Mouse (Mus musculus) midbrain, embryonic 12.5 days (tissue): ENCODE results near the gene Pdzd8. TPM values are rescaled to one million over a fixed set of nuclear protein-coding genes. Genes with fewer than 3 reads are reported as not detected.

Experiments
- ATAC-seq: fragments of 200-750 bp; cut with Nextera tagmentation; 2 replicates; pipeline ENCODE4 v1.8.0; 2017; ENCODE audit warnings: low read depth, moderate TSS enrichment, moderate library complexity; ENCODE audit not compliant: low FRiP score
- H3K27ac ChIP-seq: fragments of 300-500 bp; sonication (generic); replicated peaks from 2 replicates; pipeline ENCODE4 v1.5.1; 2016; ENCODE audit warnings: mild to moderate bottlenecking
- H3K27me3 ChIP-seq: fragments of 300-500 bp; sonication (generic); 2 replicates; pipeline ENCODE4 v1.6.1; 2016; ENCODE audit warnings: mild to moderate bottlenecking
- H3K36me3 ChIP-seq: fragments of 300-500 bp; sonication (generic); 2 replicates; pipeline ENCODE4 v1.6.1; 2016
- H3K4me1 ChIP-seq: fragments of 300-500 bp; sonication (generic); 2 replicates; pipeline ENCODE4 v1.6.1; 2016
- H3K4me2 ChIP-seq: fragments of 300-500 bp; sonication (generic); replicated peaks from 2 replicates; pipeline ENCODE4 v1.6.1; 2016; ENCODE audit warnings: mild to moderate bottlenecking, moderate library complexity
- H3K4me3 ChIP-seq: fragments of 300-500 bp; sonication (generic); 2 replicates; pipeline ENCODE4 v1.5.1; 2016; ENCODE audit warnings: mild to moderate bottlenecking
- H3K9ac ChIP-seq: fragments of 300-500 bp; sonication (generic); replicated peaks from 2 replicates; pipeline ENCODE4 v1.6.1; 2016; ENCODE audit warnings: mild to moderate bottlenecking, moderate library complexity
- H3K9me3 ChIP-seq: fragments of 300-500 bp; sonication (generic); 2 replicates; pipeline ENCODE4 v1.6.1; 2016; ENCODE audit warnings: mild to moderate bottlenecking
- WGBS: fragments of 180-500 bp; shearing (Covaris S2); methylation state at CpG from one replicate; pipeline ENCODE4 v1.1.7; 2016; 5-methylcytosine and 5-hydroxymethylcytosine counted together
- polyA plus RNA-seq: library from polyadenylated mRNA; unstranded; fragments of >200 nt; fragmentation: Nextera tagmentation; extraction: Ambion mirVana; gene quantifications from 2 replicates; pipeline ENCODE4 v1.2.1, GENCODE M21; 2016

Gene Pdzd8
- 14.5 and 16.9 TPM in 2 replicates for polyA plus RNA-seq

DNA sequence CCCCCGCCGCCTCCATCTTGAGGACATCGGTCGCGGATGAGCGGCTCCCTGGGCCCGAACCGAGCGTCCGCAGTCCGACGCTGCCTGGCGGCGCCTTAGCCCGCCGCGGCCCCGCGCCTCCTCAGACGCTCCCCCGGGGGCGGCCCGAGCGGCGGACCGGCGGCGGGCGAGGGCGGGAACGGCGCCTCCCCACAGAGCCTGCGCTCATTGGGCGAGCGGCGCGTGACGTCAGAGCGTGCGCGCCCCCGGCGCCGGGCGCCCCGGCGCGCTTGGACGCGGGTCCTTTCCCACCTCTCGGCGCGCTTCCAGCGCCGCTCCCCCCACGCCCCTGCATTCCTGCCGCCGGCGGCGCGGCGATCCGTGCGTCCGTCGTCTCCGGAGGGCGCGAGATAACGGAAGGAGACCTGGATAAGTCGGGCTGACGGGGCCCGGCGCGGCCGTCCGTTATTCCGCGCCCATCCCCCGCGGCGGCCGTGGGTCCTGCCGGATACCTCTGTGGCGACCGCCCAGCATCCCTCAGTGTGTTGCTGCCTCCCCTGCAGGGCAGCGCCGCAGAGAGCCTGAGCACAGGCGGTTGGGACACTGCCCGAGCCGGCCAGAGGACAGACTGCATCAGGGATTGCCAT lies at the start of gene Pdzd8:
TSS of gene Pdzd8 (minus strand) at position 123 of the 626 bp plus-strand sequence.
- H3K4me1 ChIP-seq: peaks cover 41% of the 10 kb centered on the region
- peak; percentile 97 for ATAC-seq
- 1% methylated on average over 54 of the region's 91 CpGs for WGBS

DNA sequence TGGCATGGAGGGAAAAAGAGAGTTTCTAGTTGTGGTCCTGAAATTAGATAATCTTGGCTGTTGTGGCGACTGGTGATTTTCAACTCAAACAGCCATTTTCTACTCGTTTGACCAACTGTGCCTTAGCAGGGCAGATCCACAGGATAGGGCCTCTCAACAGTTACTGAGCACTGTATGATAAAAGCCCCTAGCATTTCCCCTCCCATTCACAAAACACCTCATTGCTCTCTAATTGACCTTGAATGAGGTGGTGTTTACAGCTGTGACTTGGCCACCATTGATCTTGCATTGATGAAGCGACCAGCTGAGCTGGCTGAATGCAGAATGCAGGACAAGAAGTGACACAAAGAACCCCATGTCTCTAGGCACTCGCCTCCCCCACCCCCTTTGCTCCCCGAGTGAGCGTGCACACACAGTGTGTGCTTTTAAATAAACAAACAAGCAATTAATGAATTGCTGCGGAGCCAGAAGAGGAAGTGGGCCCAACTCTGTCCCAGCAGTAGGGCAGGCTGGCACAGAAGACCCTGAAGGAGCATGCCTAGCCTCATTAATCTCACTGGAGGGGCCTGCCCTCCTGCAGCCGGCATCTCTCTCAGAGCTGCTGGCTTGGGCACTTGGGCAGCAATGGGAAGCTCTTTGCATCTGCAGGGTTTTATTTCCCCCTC lies 48.3 kb upstream of the Pdzd8 start:
- 20% methylated on average over 8 of the region's 8 CpGs for WGBS
- H3K4me3 ChIP-seq: no peak overlapping the region
- no peak overlapping the region for H3K27ac ChIP-seq
- H3K9ac ChIP-seq: no peak overlapping the region
- no peaks in the 10 kb centered on the region for H3K36me3 ChIP-seq
- H3K27me3 ChIP-seq: peaks cover 47% of the 10 kb centered on the region
- H3K9me3 ChIP-seq: no peaks in the 10 kb centered on the region
- H3K4me1 ChIP-seq: peaks cover 16% of the 10 kb centered on the region
- no peak overlapping the region for H3K4me2 ChIP-seq
- ATAC-seq: no peak

More for the DNA sequence above, at the start of gene Pdzd8:
- Histone ChIP-seq H3K9me3 (no peaks in the 10 kb centered on the region), H3K9ac (peak within 1 kb of the TSS; percentile 88), H3K27ac (peak within 1 kb of the TSS; percentile 95), H3K36me3 (no peaks in the 10 kb centered on the region), H3K4me2 (peak within 1 kb of the TSS; percentile 99), H3K4me3 (peak within 1 kb of the TSS; percentile 93), H3K27me3 (no peaks in the 10 kb centered on the region)

GRCm38 (mm10) chr19:59388847-59389606 lies 43.4 kb upstream of the Pdzd8 start:
- H3K4me3 ChIP-seq: 0 out of 2 replicates have a peak overlapping the region, but pooled peaks have one; percentile 2
- peak overlapping the region; percentile 47 for H3K4me2 ChIP-seq
- peaks cover 38% of the 10 kb centered on the region for H3K27me3 ChIP-seq
- H3K9ac ChIP-seq: no peak overlapping the region
- ATAC-seq: peak; percentile 70
- no peaks in the 10 kb centered on the region for H3K9me3 ChIP-seq
- peaks cover 17% of the 10 kb centered on the region for H3K4me1 ChIP-seq
- H3K36me3 ChIP-seq: no peaks in the 10 kb centered on the region
- WGBS: 9% methylated on average over 15 of the region's 15 CpGs
- H3K27ac ChIP-seq: no peak overlapping the region

DNA sequence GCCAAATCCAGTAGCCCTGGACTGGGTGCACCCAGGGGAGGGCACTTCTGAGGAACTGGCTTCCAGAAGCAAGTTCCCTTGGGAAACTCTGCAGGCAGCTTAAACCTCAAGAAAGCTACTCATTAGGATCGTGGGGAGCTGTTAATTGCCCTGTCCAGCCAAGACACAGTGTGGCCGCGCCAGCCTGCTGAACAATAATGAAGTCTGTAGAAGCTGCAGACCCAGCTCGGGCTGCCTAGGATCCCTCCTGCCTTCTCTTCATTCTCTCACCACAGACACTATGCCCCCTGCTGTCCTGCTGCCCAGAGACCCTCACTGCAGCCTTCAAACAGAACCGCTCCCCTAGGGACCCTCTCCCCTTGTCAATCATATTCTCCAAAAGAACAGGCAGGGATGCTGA lies 42.8 kb upstream of the Pdzd8 start:
- 0% methylated on average over 5 of the region's 5 CpGs for WGBS
- peaks cover 38% of the 10 kb centered on the region for H3K27me3 ChIP-seq
- no peak overlapping the region for H3K27ac ChIP-seq
- H3K9me3 ChIP-seq: no peaks in the 10 kb centered on the region
- H3K4me1 ChIP-seq: peaks cover 13% of the 10 kb centered on the region
- H3K4me2 ChIP-seq: peak overlapping the region; percentile 47
- ATAC-seq: peak; percentile 65
- no peaks in the 10 kb centered on the region for H3K36me3 ChIP-seq
- no peak overlapping the region for H3K9ac ChIP-seq
- 0 out of 2 replicates have a peak overlapping the region, but pooled peaks have one; percentile 0 for H3K4me3 ChIP-seq

DNA sequence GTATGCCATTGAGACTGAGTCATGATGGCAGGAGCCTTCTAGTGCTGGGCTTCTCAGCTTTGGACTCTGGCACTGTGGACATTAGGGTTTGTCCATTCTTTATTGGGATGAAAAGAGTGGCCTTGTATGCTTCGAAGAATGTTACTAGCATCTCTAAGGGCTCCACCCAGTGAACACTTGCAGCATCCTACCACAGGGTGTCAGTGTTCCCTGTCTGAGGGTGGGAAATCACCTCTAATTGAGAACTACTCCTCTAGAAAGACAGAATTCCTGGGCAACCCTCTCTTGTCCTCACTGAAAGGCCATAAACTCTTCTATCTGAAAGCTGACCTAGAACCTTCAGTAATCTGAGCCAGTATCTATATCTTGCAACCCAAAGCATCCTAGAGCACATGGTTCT lies 41.6 kb upstream of the Pdzd8 start:
- Histone ChIP-seq H3K27ac (no peak overlapping the region), H3K27me3 (peaks cover 34% of the 10 kb centered on the region), H3K4me2 (no peak overlapping the region), H3K9ac (no peak overlapping the region), H3K9me3 (no peaks in the 10 kb centered on the region), H3K36me3 (no peaks in the 10 kb centered on the region), H3K4me1 (peaks cover 13% of the 10 kb centered on the region), H3K4me3 (no peak overlapping the region)
- no peak for ATAC-seq
- 52% methylated on average over 1 of the region's 1 CpGs for WGBS

GRCm38 (mm10) chr19:59384582-59385495 lies 39.3 kb upstream of the Pdzd8 start:
- Histone ChIP-seq H3K4me2 (no peak overlapping the region), H3K27me3 (peaks cover 21% of the 10 kb centered on the region), H3K36me3 (no peaks in the 10 kb centered on the region), H3K27ac (no peak overlapping the region), H3K4me3 (no peak overlapping the region), H3K4me1 (peaks cover 13% of the 10 kb centered on the region), H3K9me3 (no peaks in the 10 kb centered on the region), H3K9ac (no peak overlapping the region)
- 88% methylated on average over 7 of the region's 7 CpGs for WGBS
- ATAC-seq: no peak

DNA sequence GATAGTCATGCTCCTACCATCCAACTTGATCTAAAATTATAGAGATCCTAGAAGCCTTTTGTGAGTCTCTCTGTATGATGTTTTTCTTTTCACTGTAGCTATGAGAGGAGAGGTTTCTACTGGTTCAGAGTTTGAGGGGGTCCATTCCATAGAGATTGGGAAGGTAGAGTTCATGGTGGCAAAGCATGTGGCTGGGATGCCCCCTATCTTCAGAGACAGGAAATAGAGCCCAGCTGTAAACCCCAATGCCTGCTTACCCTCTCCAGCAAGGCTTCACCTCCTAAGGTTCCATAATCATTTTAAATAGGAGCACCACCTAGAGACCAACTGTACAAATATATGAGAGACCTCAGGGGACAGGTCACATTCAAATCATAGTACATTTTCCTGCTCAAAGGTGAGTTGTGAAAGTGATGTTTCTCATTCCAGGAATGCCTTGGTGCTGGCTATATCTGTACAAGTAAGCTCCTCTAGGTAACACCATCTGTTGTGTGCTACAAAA lies 36.9 kb upstream of the Pdzd8 start:
- Histone ChIP-seq H3K36me3 (no peaks in the 10 kb centered on the region), H3K27ac (no peak overlapping the region), H3K27me3 (peaks cover 4% of the 10 kb centered on the region; the same call in 1 of the 2 replicates), H3K4me1 (no peaks in the 10 kb centered on the region), H3K9me3 (no peaks in the 10 kb centered on the region), H3K4me2 (no peak overlapping the region), H3K4me3 (no peak overlapping the region), H3K9ac (no peak overlapping the region)
- no peak for ATAC-seq

DNA sequence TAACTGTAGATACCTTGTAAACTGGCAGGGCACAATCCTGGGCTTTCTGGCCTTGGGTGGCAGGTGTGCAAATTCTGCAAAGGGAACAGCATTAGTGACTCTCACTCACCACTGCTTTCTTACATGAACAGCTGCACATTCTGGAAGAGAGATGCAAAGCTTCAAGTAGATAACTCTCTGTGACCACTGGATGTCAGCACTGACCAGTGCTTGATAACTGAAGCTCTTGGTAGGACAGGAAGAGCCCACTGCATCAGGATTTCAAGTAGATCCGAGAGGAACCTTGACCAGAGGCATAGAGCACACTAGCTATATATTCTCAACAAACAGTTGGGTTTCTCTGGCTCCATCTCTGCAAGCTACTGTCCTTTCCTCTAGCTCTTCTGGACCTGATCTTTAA lies 34.4 kb upstream of the Pdzd8 start:
- 44% methylated on average over 1 of the region's 1 CpGs for WGBS
- Histone ChIP-seq H3K4me2 (no peak overlapping the region), H3K4me3 (no peak overlapping the region), H3K4me1 (no peaks in the 10 kb centered on the region), H3K9me3 (0 out of 2 replicates have a peak, but pooled peaks cover 5% of the 10 kb centered on the region), H3K9ac (no peak overlapping the region), H3K36me3 (no peaks in the 10 kb centered on the region), H3K27ac (no peak overlapping the region), H3K27me3 (no peaks in the 10 kb centered on the region)
- no peak for ATAC-seq

GRCm38 (mm10) chr19:59376481-59376880 lies 30.9 kb upstream of the Pdzd8 start:
- Histone ChIP-seq H3K9me3 (0 out of 2 replicates have a peak, but pooled peaks cover 5% of the 10 kb centered on the region), H3K4me3 (no peak overlapping the region), H3K27ac (no peak overlapping the region), H3K4me2 (no peak overlapping the region), H3K36me3 (no peaks in the 10 kb centered on the region), H3K4me1 (no peaks in the 10 kb centered on the region), H3K27me3 (no peaks in the 10 kb centered on the region), H3K9ac (no peak overlapping the region)
- ATAC-seq: no peak
- 90% methylated on average over 2 of the region's 2 CpGs for WGBS

GRCm38 (mm10) chr19:59374940-59375339 lies 29.4 kb upstream of the Pdzd8 start:
- no peak for ATAC-seq
- H3K27me3 ChIP-seq: no peaks in the 10 kb centered on the region
- H3K9me3 ChIP-seq: 0 out of 2 replicates have a peak, but pooled peaks cover 5% of the 10 kb centered on the region
- WGBS: 75% methylated on average over 6 of the region's 6 CpGs
- H3K4me3 ChIP-seq: no peak overlapping the region
- H3K27ac ChIP-seq: no peak overlapping the region
- no peak overlapping the region for H3K9ac ChIP-seq
- H3K36me3 ChIP-seq: no peaks in the 10 kb centered on the region
- no peak overlapping the region for H3K4me2 ChIP-seq
- H3K4me1 ChIP-seq: no peaks in the 10 kb centered on the region

GRCm38 (mm10) chr19:59372928-59373327 lies 27.3 kb upstream of the Pdzd8 start:
- Histone ChIP-seq H3K27ac (no peak overlapping the region), H3K9ac (no peak overlapping the region), H3K4me3 (no peak overlapping the region), H3K9me3 (0 out of 2 replicates have a peak, but pooled peaks cover 5% of the 10 kb centered on the region), H3K27me3 (no peaks in the 10 kb centered on the region), H3K36me3 (no peaks in the 10 kb centered on the region), H3K4me2 (no peak overlapping the region), H3K4me1 (no peaks in the 10 kb centered on the region)
- no peak for ATAC-seq
- 76% methylated on average over 4 of the region's 4 CpGs for WGBS
